Mouse (Mus musculus): ENCODE results near the gene Tnnt2.
A peak's percentile ranks its signal among the peaks of the same experiment; 100 is the strongest.

Tnnt2 gene

DNA sequence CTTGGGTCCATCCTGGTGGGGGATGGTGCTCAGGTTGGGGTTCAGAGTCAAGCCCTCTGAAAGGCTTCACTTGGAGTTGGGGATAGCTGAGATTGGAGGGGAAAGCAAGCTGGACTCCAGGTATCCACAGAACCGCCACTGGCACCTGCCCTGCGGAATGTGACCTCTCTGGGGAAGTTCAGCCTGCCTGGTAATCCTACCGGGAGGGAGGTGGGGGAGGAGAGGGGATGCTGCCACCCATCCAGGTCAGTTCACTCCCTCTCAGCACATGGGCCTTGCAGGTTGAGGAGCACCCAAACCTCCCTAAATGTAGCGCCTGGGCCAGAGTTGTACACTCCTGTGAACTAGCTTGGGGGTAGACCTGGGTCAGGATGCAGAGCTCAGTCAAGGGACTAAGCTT, 19.9 kb downstream of the Tnnt2 start:
- DNase-seq, result no peak

DNA sequence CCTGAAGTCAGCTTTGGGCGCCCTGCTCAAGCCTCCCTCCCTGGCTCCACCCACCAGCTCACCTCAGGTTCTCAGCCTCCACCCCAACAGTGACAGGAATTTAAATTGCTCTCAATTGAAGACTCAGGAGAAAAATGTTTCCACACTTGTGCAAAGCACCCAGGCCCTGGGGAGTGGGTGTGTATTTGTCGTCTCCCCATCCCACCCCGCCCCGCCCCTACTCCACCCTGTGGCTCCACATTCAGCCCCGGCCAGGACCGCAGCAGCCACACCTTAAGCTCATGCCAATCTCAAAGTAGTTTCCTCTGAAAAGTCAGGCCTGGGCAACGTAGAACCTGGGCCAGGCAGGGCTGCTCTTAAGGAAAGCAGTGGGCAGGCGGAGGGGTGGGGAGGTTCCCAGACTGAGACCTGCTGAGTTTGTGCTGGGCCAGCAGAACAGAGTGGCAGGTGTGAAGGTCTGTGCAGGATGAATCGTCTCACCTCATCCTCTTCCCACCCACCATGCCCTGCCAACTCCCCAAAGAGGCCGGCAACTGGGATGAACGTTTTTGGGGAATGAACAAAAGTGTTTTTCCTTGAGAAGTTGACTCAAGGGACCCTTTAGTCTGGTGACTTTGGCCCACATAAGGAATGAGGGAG, 21.1 kb downstream of the Tnnt2 start:
- DNase-seq, result no peak

GRCm38 (mm10) chr1:135858533-135858932, 22.4 kb downstream of the Tnnt2 start:
- no peak for DNase-seq

GRCm38 (mm10) chr1:135861091-135861490, 24.9 kb downstream of the Tnnt2 start:
- DNase-seq, result no peak

GRCm38 (mm10) chr1:135861980-135862552, 25.9 kb downstream of the Tnnt2 start:
- DNase-seq, result no peak

DNA sequence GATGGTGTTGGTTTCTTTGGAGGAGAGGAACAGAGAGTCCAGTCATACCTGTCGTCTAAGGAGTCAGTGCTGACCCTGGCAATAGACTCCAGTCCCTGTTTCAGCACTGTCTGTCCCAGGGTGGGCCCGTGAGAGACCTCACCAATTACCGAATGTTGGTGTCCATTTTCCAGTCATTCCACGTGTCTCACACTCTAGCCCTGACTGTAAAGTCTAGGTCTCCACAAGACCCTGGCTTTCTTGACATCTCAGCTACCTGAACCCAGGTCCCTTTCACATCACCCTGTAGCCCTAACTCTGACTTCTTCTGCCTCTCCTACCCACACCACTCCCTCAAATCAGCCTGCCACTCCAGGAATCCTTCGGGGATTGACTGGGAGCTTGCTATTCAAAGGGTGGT, 26.4 kb downstream of the Tnnt2 start:
- DNase-seq, result no peak

DNA sequence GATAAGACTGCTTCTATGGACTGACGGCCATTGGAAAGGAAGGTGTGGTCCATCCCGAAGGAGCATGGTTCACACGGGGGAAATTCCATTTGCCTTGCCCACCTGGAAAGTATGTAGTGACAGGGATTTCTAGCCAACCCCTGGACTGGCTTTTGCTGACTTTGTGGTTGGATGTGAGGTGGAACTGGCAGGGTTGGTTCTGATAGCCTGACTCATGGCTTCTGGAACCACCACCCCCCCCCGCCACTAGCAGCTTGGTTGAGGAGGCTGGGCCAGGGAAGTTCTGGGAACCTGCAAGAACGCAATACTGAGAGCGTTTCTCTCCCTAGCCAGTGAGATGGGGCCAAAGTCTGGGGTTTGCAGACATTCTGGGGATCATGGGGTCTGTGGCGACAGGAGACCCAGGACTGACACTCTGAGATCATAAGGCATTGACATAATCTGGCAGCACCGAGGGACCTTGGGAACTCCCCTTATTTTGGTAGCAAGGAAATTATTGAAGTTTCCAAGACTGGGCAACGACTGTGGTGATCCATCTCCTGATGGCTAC, 27.7 kb downstream of the Tnnt2 start:
- DNase-seq, result no peak

GRCm38 (mm10) chr1:135864830-135865229, 28.7 kb downstream of the Tnnt2 start:
- DNase-seq, result no peak

GRCm38 (mm10) chr1:135865518-135866194, 29.5 kb downstream of the Tnnt2 start:
- peak; percentile 84 for DNase-seq

DNA sequence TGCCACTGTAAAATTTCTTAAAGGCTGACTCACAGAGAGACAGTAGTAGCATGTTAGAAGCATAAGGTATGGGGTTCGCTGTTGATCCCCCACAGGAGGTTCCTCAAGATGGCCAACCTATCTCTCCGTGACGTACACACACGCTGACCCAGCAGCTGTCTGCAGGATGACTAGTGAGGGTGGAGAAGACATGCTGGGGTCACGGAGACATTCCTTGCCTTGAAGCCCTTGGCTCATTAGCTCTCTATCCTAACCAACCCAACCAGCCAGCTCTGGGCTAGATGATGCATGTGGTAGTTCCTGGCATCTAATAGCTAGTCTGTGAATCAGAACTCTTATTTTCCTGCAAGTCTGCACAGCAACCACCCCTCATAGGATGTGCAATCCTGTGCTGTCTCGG, 32.4 kb downstream of the Tnnt2 start:
- no peak for DNase-seq

DNA sequence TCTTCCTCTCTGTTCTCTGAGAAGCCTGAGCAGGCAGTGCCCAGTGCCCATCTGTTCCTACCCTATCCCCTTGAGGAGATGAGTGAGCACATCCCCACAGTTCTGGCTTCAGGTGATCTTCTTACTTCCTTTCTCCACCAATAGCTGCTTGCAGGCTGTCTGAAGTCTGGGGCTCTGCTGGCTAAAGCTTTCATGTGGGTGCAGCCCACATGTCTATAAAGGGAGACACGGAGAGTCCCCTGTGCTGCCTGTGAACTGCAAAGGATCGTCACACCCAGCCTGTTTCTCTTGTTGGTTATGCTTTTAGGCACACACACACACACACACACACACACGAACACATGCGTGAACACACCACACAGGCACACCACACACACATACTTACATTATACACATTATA, 36.8 kb downstream of the Tnnt2 start:
- peak; percentile 48 for DNase-seq

GRCm38 (mm10) chr1:135877248-135877647, 41.1 kb downstream of the Tnnt2 start:
- no peak for DNase-seq

- DNase-seq, result peak; percentile 53
Observed at GRCm38 (mm10) chr1:135882385-135883109, 46.4 kb downstream of the Tnnt2 start.

- DNase-seq, result no peak
Observed at GRCm38 (mm10) chr1:135889461-135890185, 53.5 kb downstream of the Tnnt2 start.

- DNase-seq, result peak; percentile 43
Observed at GRCm38 (mm10) chr1:135891424-135892216, 55.5 kb downstream of the Tnnt2 start.

DNA sequence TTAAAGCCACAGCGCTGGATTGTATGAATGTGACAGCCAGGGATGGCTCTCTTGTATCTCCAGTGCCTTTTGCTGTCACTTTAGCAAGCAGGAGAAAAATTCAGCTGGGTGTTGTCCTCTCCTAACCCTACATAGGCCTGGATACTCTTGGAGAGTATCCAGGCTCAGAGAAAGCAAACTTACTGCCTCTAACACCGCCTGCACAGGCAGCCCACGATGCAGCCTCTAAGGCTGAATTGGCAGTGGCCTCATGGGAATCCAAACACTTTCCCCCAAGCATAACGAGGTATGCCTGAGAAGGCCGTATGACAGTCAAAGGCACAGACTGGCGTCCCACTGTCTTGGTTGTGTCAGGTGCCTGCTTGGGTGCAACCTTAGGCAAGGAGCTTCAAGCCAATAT, 56.1 kb downstream of the Tnnt2 start:
- DNase-seq, result peak; percentile 44

GRCm38 (mm10) chr1:135892764-135893163, 56.6 kb downstream of the Tnnt2 start:
- no peak for DNase-seq

DNA sequence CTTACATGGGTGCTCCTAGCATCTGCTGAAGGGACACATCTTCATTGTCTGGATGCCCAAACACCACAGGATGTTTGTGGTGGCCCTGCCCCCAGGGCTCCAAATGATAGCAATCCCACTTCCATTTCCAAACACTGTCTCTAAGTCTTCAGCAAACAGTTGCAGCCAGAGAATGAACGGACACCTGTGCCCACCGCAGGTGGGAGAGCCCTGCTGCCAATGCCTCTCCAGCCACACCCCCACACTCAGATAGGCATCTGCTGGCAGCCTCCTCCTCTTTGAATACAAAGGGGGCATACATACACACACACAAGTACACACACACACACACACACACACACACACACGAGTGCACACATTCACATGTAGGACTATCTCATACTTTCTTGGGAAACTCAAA, 57.2 kb downstream of the Tnnt2 start:
- DNase-seq, result no peak

DNA sequence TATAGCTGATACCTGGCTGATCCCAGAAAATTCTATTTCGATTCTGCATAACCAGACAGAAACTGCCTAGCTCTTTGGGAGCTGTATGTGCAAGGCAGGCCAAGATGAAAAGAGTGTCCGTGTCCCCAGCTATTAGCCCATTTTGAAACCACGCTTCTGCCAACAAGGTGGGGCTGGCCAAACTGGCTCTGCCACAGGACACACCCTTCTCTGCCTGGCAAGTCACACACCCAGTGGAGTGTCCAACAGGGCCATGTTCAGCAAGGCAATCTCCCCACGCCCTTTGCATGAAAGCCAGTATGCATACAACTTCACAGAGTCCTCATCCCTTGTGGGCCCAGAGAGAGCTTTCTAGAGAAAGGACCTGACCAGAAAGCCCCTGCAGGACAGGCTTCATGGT, 59.2 kb downstream of the Tnnt2 start:
- no peak for DNase-seq

GRCm38 (mm10) chr1:135899295-135899694, 63.1 kb downstream of the Tnnt2 start:
- no peak for DNase-seq

GRCm38 (mm10) chr1:135899991-135900515, 63.9 kb downstream of the Tnnt2 start:
- no peak for DNase-seq

Measured in right cerebral cortex, adult 18-20 months (tissue).